Mouse (Mus musculus): ENCODE measurements around the gene Rnf220.

Rnf220 gene

GRCm38 (mm10) chr4:117224122-117224521, 272.7 kb downstream of the Rnf220 start:
- DNase-seq (ENCODE audit: low spot score), result no peak

- no peak for DNase-seq (ENCODE audit: low spot score)
Observed at GRCm38 (mm10) chr4:117223001-117223400, 273.9 kb downstream of the Rnf220 start.

GRCm38 (mm10) chr4:117221836-117222235, 275.0 kb downstream of the Rnf220 start:
- no peak for DNase-seq (ENCODE audit: low spot score)

All from T-cell, adult 2 months (primary cell).